Mouse (Mus musculus): ENCODE measurements at regions not wholly inside any gene's neighbourhood (a gene's known extent, or its start where the extent isn't known, plus 50 kb on each side); places are given as distances from the start of the nearest gene placed in this dataset.

GRCm38 (mm10) chr11:31810011-31810786, 61.8 kb upstream of the Cpeb4 start:
- no peak for ATAC-seq (ENCODE audit: insufficient number of reproducible peaks, insufficient read depth, low FRiP score, low TSS enrichment, low read depth)
- 50% methylated on average over 7 of the region's 7 CpGs for WGBS
- H3K4me1 ChIP-seq (replicated peaks), result peaks cover 6% of the 10 kb centered on the region; the same call in 1 of the 2 replicates

DNA sequence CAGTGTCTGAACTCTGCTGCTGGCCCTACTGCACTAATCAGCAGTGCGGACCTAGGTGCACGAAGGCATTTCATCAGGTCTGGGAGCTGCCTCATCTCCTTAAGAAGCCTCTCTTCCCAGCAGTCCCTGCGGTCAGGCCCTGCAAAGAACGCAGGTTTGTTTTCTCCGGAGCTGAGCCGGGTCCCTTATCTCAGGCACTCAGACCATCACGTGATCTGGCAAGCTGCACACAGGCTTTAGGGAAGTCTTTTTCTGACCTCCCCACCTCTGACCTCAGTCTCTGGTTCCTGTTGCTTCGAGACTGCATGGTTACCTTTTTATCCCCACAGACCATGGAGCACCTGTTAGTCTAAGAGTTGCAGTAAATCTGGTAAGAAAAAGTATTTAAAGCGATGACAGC, 59.8 kb upstream of the Cpeb4 start:
- ATAC-seq (ENCODE audit: insufficient number of reproducible peaks, insufficient read depth, low FRiP score, low TSS enrichment, low read depth), result no peak
- Histone ChIP-seq H3K9ac (replicated peaks) (no peak overlapping the region), H3K4me2 (no peak overlapping the region), H3K27me3 (no peaks in the 10 kb centered on the region), H3K27ac (no peak overlapping the region), H3K36me3 (no peaks in the 10 kb centered on the region), H3K9me3 (no peaks in the 10 kb centered on the region), H3K4me1 (replicated peaks) (peaks cover 6% of the 10 kb centered on the region; the same call in 1 of the 2 replicates), H3K4me3 (replicated peaks) (no peak overlapping the region)
- 74% methylated on average over 9 of the region's 9 CpGs for WGBS

More at GRCm38 (mm10) chr11:31810011-31810786, 61.8 kb upstream of the Cpeb4 start:
- 0 out of 2 replicates have a peak, but pooled peaks cover under 1% of the 10 kb centered on the region for H3K9me3 ChIP-seq
- no peaks in the 10 kb centered on the region for H3K36me3 ChIP-seq
- no peaks in the 10 kb centered on the region for H3K27me3 ChIP-seq
- H3K4me2 ChIP-seq, result no peak overlapping the region
- H3K9ac ChIP-seq (replicated peaks), result no peak overlapping the region
- H3K4me3 ChIP-seq (replicated peaks), result no peak overlapping the region
- no peak overlapping the region for H3K27ac ChIP-seq

GRCm38 (mm10) chr11:31814616-31815015, 57.4 kb upstream of the Cpeb4 start:
- no peak for ATAC-seq (ENCODE audit: insufficient number of reproducible peaks, insufficient read depth, low FRiP score, low TSS enrichment, low read depth)
- Histone ChIP-seq H3K27me3 (no peaks in the 10 kb centered on the region), H3K4me3 (replicated peaks) (no peak overlapping the region), H3K27ac (no peak overlapping the region), H3K9ac (replicated peaks) (no peak overlapping the region), H3K9me3 (no peaks in the 10 kb centered on the region), H3K4me1 (replicated peaks) (peaks cover 6% of the 10 kb centered on the region; the same call in 1 of the 2 replicates), H3K36me3 (no peaks in the 10 kb centered on the region), H3K4me2 (no peak overlapping the region)
- WGBS, result 86% methylated on average over 4 of the region's 4 CpGs

- no peaks in the 10 kb centered on the region for H3K36me3 ChIP-seq
- 80% methylated on average over 12 of the region's 12 CpGs for WGBS
- H3K4me3 ChIP-seq (replicated peaks), result no peak overlapping the region
- H3K27ac ChIP-seq, result no peak overlapping the region
- H3K4me2 ChIP-seq, result no peak overlapping the region
- no peak overlapping the region for H3K9ac ChIP-seq (replicated peaks)
- H3K9me3 ChIP-seq, result no peaks in the 10 kb centered on the region
- H3K27me3 ChIP-seq, result no peaks in the 10 kb centered on the region; the same call in 1 of the 2 replicates
- ATAC-seq (ENCODE audit: insufficient number of reproducible peaks, insufficient read depth, low FRiP score, low TSS enrichment, low read depth), result no peak
- no peaks in the 10 kb centered on the region for H3K4me1 ChIP-seq (replicated peaks)
Measured at GRCm38 (mm10) chr11:31815855-31816488, 56.0 kb upstream of the Cpeb4 start.

DNA sequence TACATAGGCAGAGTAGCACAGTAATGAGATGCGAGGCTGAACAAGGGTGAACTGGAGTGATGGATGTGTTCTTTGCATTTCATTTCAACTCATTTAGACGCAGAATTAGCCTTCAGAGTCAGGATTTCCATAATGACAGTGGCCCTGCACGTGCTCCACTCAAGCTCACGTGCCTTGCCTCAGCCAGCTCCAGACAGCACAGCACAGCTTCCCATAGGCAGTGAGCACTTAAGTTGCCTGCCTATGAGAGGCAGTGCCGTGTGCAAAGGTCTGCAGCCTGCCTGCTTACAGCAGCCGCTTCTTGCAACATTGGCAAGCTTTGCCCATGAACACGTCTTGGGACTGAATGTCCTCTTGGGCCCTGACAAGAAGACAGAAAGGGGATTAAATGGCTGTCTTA, 54.0 kb upstream of the Cpeb4 start:
- no peak overlapping the region for H3K4me3 ChIP-seq (replicated peaks)
- no peak overlapping the region for H3K9ac ChIP-seq (replicated peaks)
- H3K4me2 ChIP-seq, result no peak overlapping the region
- H3K27me3 ChIP-seq, result no peaks in the 10 kb centered on the region; the same call in 1 of the 2 replicates
- peaks cover 15% of the 10 kb centered on the region for H3K4me1 ChIP-seq (replicated peaks)
- no peaks in the 10 kb centered on the region for H3K9me3 ChIP-seq
- ATAC-seq (ENCODE audit: insufficient number of reproducible peaks, insufficient read depth, low FRiP score, low TSS enrichment, low read depth), result no peak
- no peak overlapping the region for H3K27ac ChIP-seq
- no peaks in the 10 kb centered on the region for H3K36me3 ChIP-seq
- WGBS, result 75% methylated on average over 7 of the region's 7 CpGs

- Histone ChIP-seq H3K27ac (no peak overlapping the region), H3K9me3 (no peaks in the 10 kb centered on the region), H3K27me3 (no peaks in the 10 kb centered on the region; the same call in 1 of the 2 replicates), H3K4me2 (no peak overlapping the region), H3K4me1 (replicated peaks) (peaks cover 15% of the 10 kb centered on the region), H3K36me3 (no peaks in the 10 kb centered on the region), H3K9ac (replicated peaks) (no peak overlapping the region), H3K4me3 (replicated peaks) (no peak overlapping the region)
- no peak for ATAC-seq (ENCODE audit: insufficient number of reproducible peaks, insufficient read depth, low FRiP score, low TSS enrichment, low read depth)
- 90% methylated on average over 4 of the region's 4 CpGs for WGBS
Measured at GRCm38 (mm10) chr11:31819964-31820363, 52.0 kb upstream of the Cpeb4 start.

DNA sequence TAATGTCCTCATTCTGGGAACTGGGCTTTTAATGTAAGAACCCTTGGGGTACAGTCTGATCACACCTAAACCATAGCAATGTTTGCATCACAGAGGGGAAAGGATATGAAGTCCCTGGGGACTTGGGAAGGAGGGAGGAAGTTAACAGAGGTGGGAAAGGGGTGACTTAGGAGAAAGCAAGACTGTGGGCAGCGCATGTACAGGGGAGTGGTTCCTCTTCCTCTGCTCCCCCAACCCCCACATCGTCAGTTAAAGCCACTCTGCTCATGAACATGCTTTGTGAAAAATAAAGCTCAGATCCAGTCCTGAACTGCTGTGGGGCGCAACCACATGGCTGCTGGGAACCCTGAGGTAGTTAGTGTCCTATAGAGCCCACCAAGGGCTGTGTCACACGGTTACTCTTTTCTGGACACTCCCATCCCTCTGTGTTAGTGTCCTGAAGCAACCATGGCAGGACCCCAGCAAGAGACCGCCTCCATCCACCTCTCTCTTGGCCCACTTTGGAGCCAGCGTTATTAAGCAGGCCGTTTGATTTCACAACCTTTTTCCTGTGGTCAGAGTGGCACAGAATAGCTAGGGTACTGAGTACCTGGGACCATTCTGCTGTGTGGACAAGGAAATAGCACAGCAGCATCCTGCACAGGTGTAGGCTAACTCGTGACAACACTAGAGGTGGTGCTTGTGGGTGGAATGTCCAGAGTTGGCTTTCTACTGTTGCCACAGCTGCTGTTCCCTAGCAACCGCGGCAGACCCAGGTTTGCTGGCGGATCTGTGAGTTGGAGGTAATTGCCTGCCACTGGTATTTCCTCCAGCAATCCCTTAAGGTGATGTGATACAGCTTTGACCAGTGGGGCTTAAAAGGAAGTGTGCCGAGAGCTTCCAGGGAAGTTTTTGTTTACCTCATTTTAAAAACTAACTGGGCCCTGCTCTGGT, 50.3 kb upstream of the Cpeb4 start:
- Histone ChIP-seq H3K36me3 (no peaks in the 10 kb centered on the region), H3K27me3 (no peaks in the 10 kb centered on the region; the same call in 1 of the 2 replicates), H3K4me3 (replicated peaks) (no peak overlapping the region), H3K9me3 (no peaks in the 10 kb centered on the region), H3K9ac (replicated peaks) (no peak overlapping the region), H3K27ac (no peak overlapping the region), H3K4me1 (replicated peaks) (peaks cover 15% of the 10 kb centered on the region), H3K4me2 (no peak overlapping the region)
- WGBS, result 45% methylated on average over 12 of the region's 12 CpGs
- peak; percentile 67; the same call in 1 of the 2 replicates for ATAC-seq (ENCODE audit: insufficient number of reproducible peaks, insufficient read depth, low FRiP score, low TSS enrichment, low read depth)
